Mouse (Mus musculus): ENCODE data around the gene Snd1. TPM values are rescaled to one million over a fixed set of nuclear protein-coding genes. Genes with fewer than 3 reads are reported as not detected.

The Snd1 gene
- polyA plus RNA-seq, 1 experiment from 2014 or later = 84.5 TPM

DNA sequence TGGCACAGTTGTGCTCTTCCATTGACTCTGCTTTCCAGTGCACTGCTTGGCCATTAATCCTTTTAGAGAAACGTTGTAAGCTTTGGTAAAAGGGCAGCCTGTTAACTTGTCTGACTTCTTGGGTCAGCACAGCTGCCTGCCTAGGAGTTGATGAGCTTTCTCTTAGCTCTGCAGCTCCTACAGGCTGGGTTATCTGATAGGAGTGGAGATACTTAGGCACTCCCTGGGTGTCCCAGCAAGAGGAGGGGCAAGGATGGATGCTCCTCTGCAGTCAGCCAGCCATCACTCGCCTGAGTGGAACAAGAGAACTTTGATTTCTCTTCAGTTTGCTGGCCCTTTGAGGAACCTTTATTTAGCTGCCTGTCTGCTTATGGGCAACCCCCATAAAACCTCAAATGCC, 235.1 kb downstream of the Snd1 start:
- H3K9me3 ChIP-seq (ENCODE audit: control insufficient read depth, low read length) = no peaks in the 10 kb centered on the region
- no peaks in the 10 kb centered on the region for H3K27me3 ChIP-seq (ENCODE audit: control insufficient read depth, insufficient read depth, low read length)
- peaks cover 11% of the 10 kb centered on the region; the same call in 1 of the 2 replicates for H3K4me1 ChIP-seq (ENCODE audit: control insufficient read depth, insufficient read depth, low read length)
- DNase-seq (no peak), ATAC-seq (ENCODE audit: low FRiP score, low TSS enrichment) (no peak)
- H3K27ac ChIP-seq (replicated peaks; ENCODE audit: low read depth, low read length) = no peak overlapping the region
- 0 out of 2 replicates have a peak, but pooled peaks cover 4% of the 10 kb centered on the region for H3K36me3 ChIP-seq (ENCODE audit: control insufficient read depth, insufficient read depth, low read length)
- no peak overlapping the region for H3K4me2 ChIP-seq (ENCODE audit: low read length)
- WGBS = 32% methylated on average over 2 of the region's 2 CpGs
- no peak overlapping the region for H3K9ac ChIP-seq (replicated peaks; ENCODE audit: low read length)
- no peak overlapping the region for H3K4me3 ChIP-seq (replicated peaks; ENCODE audit: low read depth, low read length)

- ATAC-seq (ENCODE audit: low FRiP score, low TSS enrichment) (no peak), DNase-seq (no peak)
- Histone ChIP-seq H3K4me3 (replicated peaks; ENCODE audit: low read depth, low read length) (no peak overlapping the region), H3K27me3 (ENCODE audit: control insufficient read depth, insufficient read depth, low read length) (no peaks in the 10 kb centered on the region), H3K9me3 (ENCODE audit: control insufficient read depth, low read length) (no peaks in the 10 kb centered on the region), H3K4me2 (ENCODE audit: low read length) (no peak overlapping the region), H3K36me3 (ENCODE audit: control insufficient read depth, insufficient read depth, low read length) (no peaks in the 10 kb centered on the region), H3K27ac (replicated peaks; ENCODE audit: low read depth, low read length) (no peak overlapping the region), H3K4me1 (ENCODE audit: control insufficient read depth, insufficient read depth, low read length) (peaks cover 5% of the 10 kb centered on the region; the same call in 1 of the 2 replicates), H3K9ac (replicated peaks; ENCODE audit: low read length) (no peak overlapping the region)
- WGBS = 36% methylated on average over 7 of the region's 7 CpGs
These were observed 242.4 kb downstream of the Snd1 start for GRCm38 (mm10) chr6:28717203-28717844.

DNA sequence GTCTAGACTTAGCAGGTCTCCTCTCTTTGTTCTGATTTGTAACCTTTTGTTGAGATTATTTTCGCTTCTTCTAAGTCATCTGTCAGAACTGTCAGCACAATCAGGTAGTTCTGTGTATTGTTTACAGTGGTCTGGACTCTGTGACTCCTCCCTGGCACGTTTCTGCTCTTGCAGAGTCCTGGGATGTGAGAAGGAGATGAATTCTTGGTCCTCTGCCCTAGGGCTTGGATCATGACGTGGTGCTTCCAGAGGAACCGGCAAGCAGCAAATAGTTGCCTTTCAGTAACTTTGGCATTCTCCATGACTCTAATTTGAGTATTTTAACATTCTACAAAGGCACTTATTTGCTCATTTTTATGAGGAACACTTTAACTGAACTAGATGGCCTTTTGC, 242.9 kb downstream of the Snd1 start:
- Histone ChIP-seq H3K4me2 (ENCODE audit: low read length) (no peak overlapping the region), H3K36me3 (ENCODE audit: control insufficient read depth, insufficient read depth, low read length) (no peaks in the 10 kb centered on the region), H3K9ac (replicated peaks; ENCODE audit: low read length) (no peak overlapping the region), H3K4me3 (replicated peaks; ENCODE audit: low read depth, low read length) (no peak overlapping the region), H3K27me3 (ENCODE audit: control insufficient read depth, insufficient read depth, low read length) (no peaks in the 10 kb centered on the region), H3K4me1 (ENCODE audit: control insufficient read depth, insufficient read depth, low read length) (peaks cover 5% of the 10 kb centered on the region; the same call in 1 of the 2 replicates), H3K27ac (replicated peaks; ENCODE audit: low read depth, low read length) (no peak overlapping the region), H3K9me3 (ENCODE audit: control insufficient read depth, low read length) (no peaks in the 10 kb centered on the region)
- DNase-seq (no peak), ATAC-seq (ENCODE audit: low FRiP score, low TSS enrichment) (no peak)
- 39% methylated on average over 4 of the region's 4 CpGs for WGBS

DNA sequence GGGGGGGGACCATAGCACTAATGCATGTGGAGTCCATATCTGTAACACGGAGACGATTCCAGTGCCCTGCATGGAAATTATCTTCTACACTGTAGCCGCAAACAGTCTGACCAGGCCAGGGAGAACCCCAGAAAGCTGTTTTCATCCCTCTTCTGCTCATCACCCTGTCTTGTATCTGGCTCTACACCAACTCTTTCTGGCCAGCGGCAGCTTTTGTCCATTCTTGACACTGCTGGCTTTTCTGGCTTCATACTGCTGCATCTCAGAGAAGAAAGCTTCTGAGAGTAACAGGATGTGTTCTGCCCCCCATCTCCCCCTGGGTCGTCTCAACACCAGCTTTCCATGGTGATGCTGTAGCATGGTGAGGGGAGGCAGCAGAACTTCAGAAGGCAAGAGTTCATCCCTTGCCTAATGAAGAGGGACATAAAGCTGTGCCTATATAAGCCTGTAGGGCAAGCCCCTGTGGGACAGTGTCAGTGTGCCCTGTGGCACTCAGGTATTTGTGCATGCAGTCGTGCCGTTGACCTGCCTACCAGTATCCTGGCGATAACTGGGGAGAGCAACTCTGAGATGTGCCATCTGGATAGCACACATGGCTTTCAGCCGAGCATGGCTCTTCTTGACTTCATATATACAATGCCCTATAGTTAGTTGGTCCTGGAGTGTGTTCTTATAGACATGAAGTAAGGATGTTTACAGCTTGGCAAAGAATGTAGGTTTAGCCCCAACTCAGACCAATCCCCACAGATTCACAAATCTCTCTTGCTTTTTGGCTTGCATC, 245.6 kb downstream of the Snd1 start:
- no peak overlapping the region for H3K27ac ChIP-seq (replicated peaks; ENCODE audit: low read depth, low read length)
- no peak for DNase-seq
- WGBS = 92% methylated on average over 9 of the region's 9 CpGs
- no peak overlapping the region for H3K9ac ChIP-seq (replicated peaks; ENCODE audit: low read length)
- no peak for ATAC-seq (ENCODE audit: low FRiP score, low TSS enrichment)
- H3K9me3 ChIP-seq (ENCODE audit: control insufficient read depth, low read length) = no peaks in the 10 kb centered on the region
- no peak overlapping the region for H3K4me2 ChIP-seq (ENCODE audit: low read length)
- H3K4me3 ChIP-seq (replicated peaks; ENCODE audit: low read depth, low read length) = no peak overlapping the region
- H3K27me3 ChIP-seq (ENCODE audit: control insufficient read depth, insufficient read depth, low read length) = no peaks in the 10 kb centered on the region
- H3K4me1 ChIP-seq (ENCODE audit: control insufficient read depth, insufficient read depth, low read length) = peaks cover 5% of the 10 kb centered on the region; the same call in 1 of the 2 replicates
- H3K36me3 ChIP-seq (ENCODE audit: control insufficient read depth, insufficient read depth, low read length) = no peaks in the 10 kb centered on the region

- no peak overlapping the region for H3K27ac ChIP-seq (replicated peaks; ENCODE audit: low read depth, low read length)
- no peaks in the 10 kb centered on the region for H3K9me3 ChIP-seq (ENCODE audit: control insufficient read depth, low read length)
- H3K27me3 ChIP-seq (ENCODE audit: control insufficient read depth, insufficient read depth, low read length) = no peaks in the 10 kb centered on the region
- H3K4me3 ChIP-seq (replicated peaks; ENCODE audit: low read depth, low read length) = no peak overlapping the region
- no peaks in the 10 kb centered on the region for H3K4me1 ChIP-seq (ENCODE audit: control insufficient read depth, insufficient read depth, low read length)
- H3K9ac ChIP-seq (replicated peaks; ENCODE audit: low read length) = no peak overlapping the region
- no peaks in the 10 kb centered on the region for H3K36me3 ChIP-seq (ENCODE audit: control insufficient read depth, insufficient read depth, low read length)
- WGBS = 60% methylated on average over 2 of the region's 2 CpGs
- no peak overlapping the region for H3K4me2 ChIP-seq (ENCODE audit: low read length)
- ATAC-seq (ENCODE audit: low FRiP score, low TSS enrichment) (no peak), DNase-seq (no peak)
These were observed 248.1 kb downstream of the Snd1 start for GRCm38 (mm10) chr6:28723059-28723458.

DNA sequence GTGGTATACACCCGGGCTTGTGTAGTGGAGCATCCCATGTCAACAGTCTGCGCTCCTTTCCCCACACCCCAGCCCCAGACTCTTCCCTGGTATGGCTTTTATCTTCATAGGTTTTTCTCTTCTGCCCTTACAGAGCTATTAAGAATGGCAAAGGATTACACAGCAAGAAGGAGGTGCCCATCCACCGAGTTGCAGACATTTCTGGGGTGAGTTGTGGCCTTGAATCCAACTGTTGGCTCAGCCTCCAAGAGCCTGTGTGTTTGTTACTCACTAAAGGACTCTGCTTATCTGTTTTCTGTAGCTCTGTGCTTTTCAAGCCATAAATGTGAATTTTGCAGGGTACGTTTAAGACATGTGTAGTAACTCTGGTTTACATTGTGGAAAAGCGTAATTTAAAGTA, 249.8 kb downstream of the Snd1 start:
- H3K27ac ChIP-seq (replicated peaks; ENCODE audit: low read depth, low read length) = no peak overlapping the region
- H3K4me3 ChIP-seq (replicated peaks; ENCODE audit: low read depth, low read length) = no peak overlapping the region
- no peak for ATAC-seq (ENCODE audit: low FRiP score, low TSS enrichment)
- H3K4me1 ChIP-seq (ENCODE audit: control insufficient read depth, insufficient read depth, low read length) = peaks cover 8% of the 10 kb centered on the region
- DNase-seq = no peak
- H3K4me2 ChIP-seq (ENCODE audit: low read length) = no peak overlapping the region
- H3K9ac ChIP-seq (replicated peaks; ENCODE audit: low read length) = no peak overlapping the region
- no peaks in the 10 kb centered on the region for H3K36me3 ChIP-seq (ENCODE audit: control insufficient read depth, insufficient read depth, low read length)
- no peaks in the 10 kb centered on the region for H3K27me3 ChIP-seq (ENCODE audit: control insufficient read depth, insufficient read depth, low read length)
- no peaks in the 10 kb centered on the region for H3K9me3 ChIP-seq (ENCODE audit: control insufficient read depth, low read length)
- 65% methylated on average over 5 of the region's 5 CpGs for WGBS

- Histone ChIP-seq H3K36me3 (ENCODE audit: control insufficient read depth, insufficient read depth, low read length) (no peaks in the 10 kb centered on the region), H3K4me2 (ENCODE audit: low read length) (no peak overlapping the region), H3K9ac (replicated peaks; ENCODE audit: low read length) (no peak overlapping the region), H3K9me3 (ENCODE audit: control insufficient read depth, low read length) (no peaks in the 10 kb centered on the region), H3K27ac (replicated peaks; ENCODE audit: low read depth, low read length) (0 out of 2 replicates have a peak overlapping the region, but pooled peaks have one; percentile 50), H3K4me3 (replicated peaks; ENCODE audit: low read depth, low read length) (no peak overlapping the region), H3K27me3 (ENCODE audit: control insufficient read depth, insufficient read depth, low read length) (no peaks in the 10 kb centered on the region), H3K4me1 (ENCODE audit: control insufficient read depth, insufficient read depth, low read length) (peaks cover 8% of the 10 kb centered on the region)
- no peak for ATAC-seq (ENCODE audit: low FRiP score, low TSS enrichment)
- DNase-seq = no peak
- WGBS = 24% methylated on average over 3 of the region's 3 CpGs
These were observed 254.3 kb downstream of the Snd1 start for GRCm38 (mm10) chr6:28729236-28729635.

DNA sequence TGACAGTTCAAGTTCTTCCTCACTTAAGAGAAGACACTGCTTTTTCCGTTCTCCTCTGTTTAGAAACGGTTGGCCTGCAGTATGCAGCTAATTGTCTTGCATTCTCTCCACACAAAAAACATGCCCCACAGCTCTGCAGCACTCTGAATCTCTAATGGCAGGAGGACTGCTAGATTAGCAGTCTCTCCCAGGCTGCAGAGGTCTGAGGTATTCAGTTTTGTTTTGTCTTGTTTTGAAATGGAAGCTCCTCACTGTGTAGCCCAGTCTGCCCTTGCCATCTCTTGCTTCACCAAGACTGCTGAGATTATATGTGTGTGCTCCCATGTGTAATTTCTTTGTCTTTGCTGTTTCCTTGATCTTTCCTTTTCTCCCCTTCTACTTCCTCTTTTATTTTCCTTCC, 254.7 kb downstream of the Snd1 start:
- 0 out of 2 replicates have a peak overlapping the region, but pooled peaks have one; percentile 50 for H3K27ac ChIP-seq (replicated peaks; ENCODE audit: low read depth, low read length)
- WGBS = 16% methylated on average over 2 of the region's 2 CpGs
- no peaks in the 10 kb centered on the region for H3K36me3 ChIP-seq (ENCODE audit: control insufficient read depth, insufficient read depth, low read length)
- no peaks in the 10 kb centered on the region for H3K27me3 ChIP-seq (ENCODE audit: control insufficient read depth, insufficient read depth, low read length)
- DNase-seq (no peak), ATAC-seq (ENCODE audit: low FRiP score, low TSS enrichment) (no peak)
- no peaks in the 10 kb centered on the region for H3K9me3 ChIP-seq (ENCODE audit: control insufficient read depth, low read length)
- H3K9ac ChIP-seq (replicated peaks; ENCODE audit: low read length) = no peak overlapping the region
- H3K4me3 ChIP-seq (replicated peaks; ENCODE audit: low read depth, low read length) = no peak overlapping the region
- peaks cover 8% of the 10 kb centered on the region for H3K4me1 ChIP-seq (ENCODE audit: control insufficient read depth, insufficient read depth, low read length)
- no peak overlapping the region for H3K4me2 ChIP-seq (ENCODE audit: low read length)

DNA sequence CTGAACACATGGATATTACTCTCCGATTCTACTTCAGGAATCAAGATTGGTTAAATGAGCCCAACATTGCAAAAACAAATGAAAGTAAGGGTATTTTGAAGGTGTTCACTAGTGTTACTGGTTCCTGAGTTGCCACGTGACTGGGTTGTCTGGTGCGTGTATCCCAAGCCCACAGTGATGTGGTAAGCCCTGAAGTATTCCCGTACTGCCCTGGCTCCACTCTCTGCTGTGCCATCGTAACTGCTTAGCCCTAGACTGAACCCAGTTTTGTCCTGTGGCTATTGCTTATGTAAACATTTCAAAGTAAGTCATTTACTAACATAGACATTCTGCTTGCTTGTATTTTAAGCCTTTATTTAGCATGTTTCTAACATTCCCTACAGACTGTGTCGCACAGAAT, 256.3 kb downstream of the Snd1 start:
- Histone ChIP-seq H3K4me2 (ENCODE audit: low read length) (no peak overlapping the region), H3K36me3 (ENCODE audit: control insufficient read depth, insufficient read depth, low read length) (no peaks in the 10 kb centered on the region), H3K4me3 (replicated peaks; ENCODE audit: low read depth, low read length) (no peak overlapping the region), H3K27ac (replicated peaks; ENCODE audit: low read depth, low read length) (no peak overlapping the region), H3K9ac (replicated peaks; ENCODE audit: low read length) (no peak overlapping the region), H3K27me3 (ENCODE audit: control insufficient read depth, insufficient read depth, low read length) (no peaks in the 10 kb centered on the region), H3K9me3 (ENCODE audit: control insufficient read depth, low read length) (no peaks in the 10 kb centered on the region), H3K4me1 (ENCODE audit: control insufficient read depth, insufficient read depth, low read length) (peaks cover 8% of the 10 kb centered on the region)
- ATAC-seq (ENCODE audit: low FRiP score, low TSS enrichment) (no peak), DNase-seq (no peak)
- 92% methylated on average over 6 of the region's 6 CpGs for whole genome bisulfite sequencing
